Mouse (Mus musculus) lung, embryonic 16.5 days (tissue): ENCODE results near the gene Lair1. TPM values are rescaled to one million over a fixed set of nuclear protein-coding genes. Genes with fewer than 3 reads are reported as not detected.

Source experiments
- ATAC-seq: fragments of 200-750 bp; cut with Nextera tagmentation; 2 replicates; pipeline ENCODE4 v1.8.0; 2017; ENCODE audit warnings: low read depth, mild to moderate bottlenecking, moderate library complexity
- H3K27ac ChIP-seq: fragments of 300-500 bp; sonication (generic); 2 replicates; pipeline ENCODE4 v1.5.1; 2014; ENCODE audit warnings: mild to moderate bottlenecking, control low read depth, low read length
- H3K27me3 ChIP-seq: fragments of 300-500 bp; sonication (generic); 2 replicates; pipeline ENCODE4 v1.6.1; 2014; ENCODE audit warnings: low read depth, low read length, mixed read lengths; ENCODE audit not compliant: control insufficient read depth, insufficient read depth
- H3K36me3 ChIP-seq: fragments of 300-500 bp; sonication (generic); 2 replicates; pipeline ENCODE4 v1.6.1; 2014; ENCODE audit warnings: low read length; ENCODE audit not compliant: control insufficient read depth, insufficient read depth
- H3K4me1 ChIP-seq: fragments of 300-500 bp; sonication (generic); replicated peaks from 2 replicates; pipeline ENCODE4 v1.6.1; 2014; ENCODE audit warnings: low read length, mixed read lengths; ENCODE audit not compliant: control insufficient read depth, insufficient read depth
- H3K4me2 ChIP-seq: fragments of 300-500 bp; sonication (generic); 2 replicates; pipeline ENCODE4 v1.6.1; 2014; ENCODE audit warnings: low read depth, low read length, control low read depth
- H3K4me3 ChIP-seq: fragments of 300-500 bp; sonication (generic); 2 replicates; pipeline ENCODE4 v1.5.1; 2014; ENCODE audit warnings: mild to moderate bottlenecking, low read length, control low read depth
- H3K9ac ChIP-seq: fragments of 300-500 bp; sonication (generic); 2 replicates; pipeline ENCODE4 v1.6.1; 2014; ENCODE audit warnings: low read length, control low read depth
- H3K9me3 ChIP-seq: fragments of 300-500 bp; sonication (generic); 2 replicates; pipeline ENCODE4 v1.6.1; 2016; ENCODE audit warnings: low read length; ENCODE audit not compliant: control insufficient read depth
- WGBS: fragments of 180-500 bp; shearing (Covaris S2); extraction: QIAGEN DNeasy Blood & Tissue Kit; methylation state at CpG from one replicate; pipeline ENCODE4 v1.1.7; 2014; 5-methylcytosine and 5-hydroxymethylcytosine counted together
- polyA plus RNA-seq: library from polyadenylated mRNA; unstranded; fragments of >200 nt; fragmentation: Nextera tagmentation; extraction: Ambion mirVana; gene quantifications from 2 replicates; pipeline ENCODE4 v1.2.1, GENCODE M21; 2015

The Lair1 gene
- polyA plus RNA-seq, 1 experiment from 2014 or later: 0.88 TPM

GRCm38 (mm10) chr7:4087238-4087895 is 24.4 kb upstream of the Lair1 start:
- Histone ChIP-seq H3K27ac (no peak overlapping the region), H3K9ac (no peak overlapping the region), H3K4me2 (no peak overlapping the region), H3K4me1 (no peaks in the 10 kb centered on the region), H3K36me3 (no peaks in the 10 kb centered on the region), H3K27me3 (no peaks in the 10 kb centered on the region), H3K9me3 (no peaks in the 10 kb centered on the region), H3K4me3 (no peak overlapping the region)
- WGBS: 63% methylated on average over 4 of the region's 4 CpGs
- no peak for ATAC-seq

GRCm38 (mm10) chr7:4085562-4085961 is 22.6 kb upstream of the Lair1 start:
- H3K36me3 ChIP-seq: no peaks in the 10 kb centered on the region
- no peak overlapping the region for H3K9ac ChIP-seq
- H3K27me3 ChIP-seq: no peaks in the 10 kb centered on the region
- no peak overlapping the region for H3K27ac ChIP-seq
- H3K9me3 ChIP-seq: no peaks in the 10 kb centered on the region
- H3K4me2 ChIP-seq: no peak overlapping the region
- no peak overlapping the region for H3K4me3 ChIP-seq
- ATAC-seq: no peak
- no peaks in the 10 kb centered on the region for H3K4me1 ChIP-seq

- Histone ChIP-seq H3K27ac (no peak overlapping the region), H3K9ac (no peak overlapping the region), H3K36me3 (no peaks in the 10 kb centered on the region), H3K27me3 (no peaks in the 10 kb centered on the region), H3K4me1 (no peaks in the 10 kb centered on the region), H3K4me3 (no peak overlapping the region), H3K9me3 (no peaks in the 10 kb centered on the region), H3K4me2 (no peak overlapping the region)
- WGBS: 56% methylated on average over 6 of the region's 6 CpGs
- no peak for ATAC-seq
Measured at GRCm38 (mm10) chr7:4084161-4084560, 21.2 kb upstream of the Lair1 start.

- no peak overlapping the region for H3K4me2 ChIP-seq
- 0 out of 2 replicates have a peak, but pooled peaks have one; percentile 41 for ATAC-seq
- H3K4me1 ChIP-seq: no peaks in the 10 kb centered on the region
- WGBS: 3% methylated on average over 2 of the region's 2 CpGs
- no peak overlapping the region for H3K27ac ChIP-seq
- H3K9me3 ChIP-seq: no peaks in the 10 kb centered on the region
- no peaks in the 10 kb centered on the region for H3K27me3 ChIP-seq
- H3K36me3 ChIP-seq: no peaks in the 10 kb centered on the region
- no peak overlapping the region for H3K9ac ChIP-seq
- H3K4me3 ChIP-seq: no peak overlapping the region
Measured at GRCm38 (mm10) chr7:4082804-4083203, 19.8 kb upstream of the Lair1 start.

- Histone ChIP-seq H3K36me3 (no peaks in the 10 kb centered on the region), H3K9me3 (no peaks in the 10 kb centered on the region), H3K4me2 (no peak overlapping the region), H3K27ac (no peak overlapping the region), H3K9ac (no peak overlapping the region), H3K27me3 (no peaks in the 10 kb centered on the region), H3K4me1 (no peaks in the 10 kb centered on the region), H3K4me3 (no peak overlapping the region)
- no peak for ATAC-seq
Measured at GRCm38 (mm10) chr7:4081706-4082105, 18.7 kb upstream of the Lair1 start.

- 81% methylated on average over 4 of the region's 4 CpGs for WGBS
- Histone ChIP-seq H3K4me1 (no peaks in the 10 kb centered on the region), H3K27me3 (no peaks in the 10 kb centered on the region), H3K4me2 (no peak overlapping the region), H3K9ac (no peak overlapping the region), H3K27ac (no peak overlapping the region), H3K36me3 (no peaks in the 10 kb centered on the region), H3K9me3 (no peaks in the 10 kb centered on the region), H3K4me3 (no peak overlapping the region)
- ATAC-seq: no peak
Measured at GRCm38 (mm10) chr7:4080552-4080951, 17.5 kb upstream of the Lair1 start.

- Histone ChIP-seq H3K9me3 (no peaks in the 10 kb centered on the region), H3K27me3 (no peaks in the 10 kb centered on the region), H3K36me3 (no peaks in the 10 kb centered on the region), H3K4me2 (no peak overlapping the region), H3K9ac (no peak overlapping the region), H3K27ac (no peak overlapping the region), H3K4me1 (no peaks in the 10 kb centered on the region), H3K4me3 (no peak overlapping the region)
- no peak for ATAC-seq
- 75% methylated on average over 7 of the region's 7 CpGs for WGBS
Measured at GRCm38 (mm10) chr7:4079511-4079910, 16.5 kb upstream of the Lair1 start.

GRCm38 (mm10) chr7:4073144-4073543 is 10.1 kb upstream of the Lair1 start:
- Histone ChIP-seq H3K27ac (no peak overlapping the region), H3K4me3 (no peak overlapping the region), H3K27me3 (no peaks in the 10 kb centered on the region), H3K4me1 (no peaks in the 10 kb centered on the region), H3K9ac (no peak overlapping the region), H3K4me2 (no peak overlapping the region), H3K36me3 (no peaks in the 10 kb centered on the region), H3K9me3 (no peaks in the 10 kb centered on the region)
- ATAC-seq: no peak
- WGBS: 61% methylated on average over 3 of the region's 3 CpGs

- no peaks in the 10 kb centered on the region for H3K27me3 ChIP-seq
- H3K9me3 ChIP-seq: no peaks in the 10 kb centered on the region
- no peaks in the 10 kb centered on the region for H3K4me1 ChIP-seq
- 80% methylated on average over 6 of the region's 6 CpGs for WGBS
- H3K36me3 ChIP-seq: no peaks in the 10 kb centered on the region
- H3K4me2 ChIP-seq: no peak overlapping the region
- no peak overlapping the region for H3K9ac ChIP-seq
- H3K4me3 ChIP-seq: no peak overlapping the region
- H3K27ac ChIP-seq: no peak overlapping the region
- ATAC-seq: no peak
Measured at GRCm38 (mm10) chr7:4071066-4071465, 8.1 kb upstream of the Lair1 start.
